Comparison of ENCODE assay signal across 18 mouse cellular contexts in the genomic region with DNA sequence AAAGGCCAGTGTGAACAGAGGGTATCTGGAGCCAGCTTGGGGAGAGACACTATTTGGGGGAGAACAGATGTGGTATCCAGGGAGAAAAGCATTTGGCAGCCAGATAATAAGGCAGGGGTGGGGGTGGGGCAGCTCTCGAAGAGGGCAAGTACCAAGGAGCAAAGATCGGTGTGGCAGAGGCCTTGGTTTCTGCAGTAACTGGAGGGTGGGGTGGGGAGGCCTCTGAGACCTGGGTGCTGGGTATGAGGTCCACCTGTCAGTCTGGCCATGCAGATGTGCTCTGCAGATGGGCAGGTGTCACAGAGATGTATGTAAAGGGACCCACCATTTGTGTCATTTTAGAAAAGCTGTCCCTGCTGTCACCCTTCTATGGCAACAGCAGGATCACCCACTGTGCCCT. TPM values are rescaled to one million over a fixed set of nuclear protein-coding genes. Genes with fewer than 3 reads are reported as not detected.
"Had no signal": no experiment of that assay in that cellular context is flagged by ENCODE, and none has a peak within 500 bp of the region (broad histone marks: within the 10 kb centered on the region; RNA-seq: fewer than 3 reads in every experiment).

No protein-coding gene starts in this region.

- ATAC-seq: lung, postnatal 0 days; midbrain, embryonic 13.5 days had no signal

- H3K4me3 ChIP-seq: limb, embryonic 15.5 days; midbrain, embryonic 13.5 days had no signal

- H3K27me3 ChIP-seq: limb, embryonic 15.5 days; midbrain, embryonic 13.5 days had no signal

- H3K4me2 ChIP-seq: limb, embryonic 15.5 days; midbrain, embryonic 13.5 days had no signal

- H3K27ac ChIP-seq: limb, embryonic 15.5 days; liver, embryonic 14.5 days; midbrain, embryonic 13.5 days had no signal

- H3K36me3 ChIP-seq: limb, embryonic 15.5 days; midbrain, embryonic 13.5 days had no signal

- DNase-seq: layer of hippocampus, adult 9-11 months; layer of hippocampus, postnatal 36 days; lung, adult 18-20 months; lung, postnatal 36 days; right cerebral cortex, postnatal 14 days; thymus, postnatal 36 days had no signal

- H3K9me3 ChIP-seq: limb, embryonic 15.5 days; midbrain, embryonic 13.5 days had no signal

- H3K9ac ChIP-seq: limb, embryonic 15.5 days; liver, embryonic 14.5 days; midbrain, embryonic 13.5 days had no signal

RNA-seq across cellular contexts. Expression of gene 1700016D06Rik, which starts 8.0 kb away (rescaled TPM):
- total RNA-seq: layer of hippocampus, postnatal 36 days; left cerebral cortex, adult 8-10 months; left cerebral cortex, postnatal 25 days; megakaryocyte progenitor cell, adult 5-6 weeks; midbrain, postnatal 0 days had no signal
- polyA plus RNA-seq: limb, embryonic 11.5 days; limb, embryonic 15.5 days; liver, embryonic 14.5 days; lung, postnatal 0 days; neural tube, embryonic 14.5 days; stomach, embryonic 16.5 days; thymus, postnatal 0 days had no signal
